ENCODE assay signal across 11 mouse cellular contexts in the genomic region with DNA sequence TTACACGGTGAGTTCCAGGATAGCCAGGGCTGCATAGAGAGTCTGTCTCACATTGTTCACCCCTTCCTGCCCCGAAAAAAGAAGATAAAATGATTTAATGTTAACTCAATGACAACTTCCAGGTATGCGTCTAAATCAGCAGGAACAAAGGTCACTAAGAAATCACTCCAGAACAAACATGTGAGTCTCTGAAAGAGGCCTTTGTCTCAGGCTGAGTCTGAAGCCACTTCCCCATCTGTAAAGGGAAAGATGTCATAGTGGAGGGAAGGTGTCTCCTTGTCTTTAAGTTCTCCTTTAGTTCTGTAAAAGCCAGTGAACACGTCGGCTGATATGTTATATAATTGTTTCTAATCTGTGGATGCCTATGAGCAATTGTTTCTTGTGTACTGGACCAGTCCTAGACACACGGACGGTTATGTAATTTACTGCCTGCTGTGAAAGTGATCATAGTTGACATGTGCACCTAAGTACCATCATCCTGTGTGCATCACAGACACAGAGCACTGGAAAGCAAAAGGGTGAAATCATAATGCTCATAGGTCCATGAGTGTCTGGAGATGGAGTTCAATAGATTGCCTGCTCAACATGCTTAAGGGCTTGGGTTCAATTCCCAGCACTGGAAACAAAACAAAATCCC.
DNase-seq lines count a peak whose midpoint lies in the region; ATAC-seq and TF ChIP-seq lines count a peak whose summit lies in the region.
"Had no signal": no experiment of that assay in that cellular context is flagged by ENCODE, and none has a peak within 500 bp of the region (broad histone marks: within the 10 kb centered on the region; RNA-seq: fewer than 3 reads in every experiment).

No protein-coding gene starts in this region.

- intact Hi-C loops in gastrocnemius, adult 2 months (cut with DNase I), result no loop called here

- H3K4me2 ChIP-seq in midbrain, embryonic 11.5 days, result no peak overlapping the region
- no peak overlapping the region for H3K4me2 ChIP-seq in midbrain, embryonic 16.5 days (ENCODE audit: low read length)
- peak overlapping the region; percentile 38; the same call in 1 of the 2 replicates for H3K4me2 ChIP-seq in limb, embryonic 12.5 days

- 84% methylated on average over 7 of the region's 7 CpGs for WGBS in midbrain, embryonic 11.5 days
- WGBS in midbrain, embryonic 16.5 days, result 88% methylated on average over 7 of the region's 7 CpGs
- 58% methylated on average over 7 of the region's 7 CpGs for WGBS in limb, embryonic 12.5 days

- DNase-seq in gastrocnemius, adult 2 months, result no peak
- no peak for DNase-seq in gastrocnemius, adult 18-20 months (ENCODE audit: low spot score)
- DNase-seq in midbrain, embryonic 11.5 days (ENCODE audit: low spot score, missing footprints), result peak; percentile 73
- no peak for DNase-seq in cerebellum, adult 18-20 months
- no peak for DNase-seq in adrenal gland, postnatal 36 days
- no peak for DNase-seq in embryo, embryonic 10 days (ENCODE audit: low spot score)
- DNase-seq: cerebellum, postnatal 14 days had no signal

- ATAC-seq in midbrain, embryonic 11.5 days (ENCODE audit: low FRiP score), result no peak
- ATAC-seq in midbrain, embryonic 16.5 days, result no peak
- no peak for ATAC-seq in limb, embryonic 12.5 days (ENCODE audit: insufficient number of reproducible peaks, insufficient read depth, low FRiP score, low TSS enrichment, low read depth)

- peaks cover 12% of the 10 kb centered on the region for H3K4me1 ChIP-seq in midbrain, embryonic 11.5 days (ENCODE audit: control insufficient read depth, insufficient read depth, low read length)
- H3K4me1 ChIP-seq in midbrain, embryonic 16.5 days (ENCODE audit: control insufficient read depth, insufficient read depth, low read length), result peaks cover 8% of the 10 kb centered on the region; the same call in 1 of the 2 replicates
- peaks cover 52% of the 10 kb centered on the region for H3K4me1 ChIP-seq in limb, embryonic 12.5 days (replicated peaks)

- no peaks in the 10 kb centered on the region for H3K36me3 ChIP-seq in midbrain, embryonic 11.5 days (ENCODE audit: control insufficient read depth, insufficient read depth, low read length)
- H3K36me3 ChIP-seq in midbrain, embryonic 16.5 days (ENCODE audit: control insufficient read depth, insufficient read depth, low read length), result no peaks in the 10 kb centered on the region
- H3K36me3 ChIP-seq in limb, embryonic 12.5 days, result no peaks in the 10 kb centered on the region
- H3K36me3 ChIP-seq: hindbrain, embryonic 15.5 days; lung, embryonic 15.5 days had no signal

- no peaks in the 10 kb centered on the region for H3K27me3 ChIP-seq in midbrain, embryonic 11.5 days (ENCODE audit: control insufficient read depth, insufficient read depth, low read length)
- no peaks in the 10 kb centered on the region for H3K27me3 ChIP-seq in midbrain, embryonic 16.5 days (ENCODE audit: control insufficient read depth, insufficient read depth, low read depth, low read length)
- no peaks in the 10 kb centered on the region for H3K27me3 ChIP-seq in limb, embryonic 12.5 days
- H3K27me3 ChIP-seq: hindbrain, embryonic 15.5 days; lung, embryonic 15.5 days had no signal

- peak overlapping the region; percentile 84 for H3K27ac ChIP-seq in gastrocnemius, adult 2 months
- no peak overlapping the region for H3K27ac ChIP-seq in midbrain, embryonic 11.5 days (ENCODE audit: low read depth, low read length)
- no peak overlapping the region for H3K27ac ChIP-seq in midbrain, embryonic 16.5 days (ENCODE audit: low read length)
- H3K27ac ChIP-seq in limb, embryonic 12.5 days, result peak overlapping the region; percentile 88
- H3K27ac ChIP-seq: hindbrain, embryonic 15.5 days; lung, embryonic 15.5 days had no signal

- no peak for TF ChIP-seq CTCF in gastrocnemius, adult 2 months (IDR thresholded peaks at IDR 0.05)

- no peaks in the 10 kb centered on the region for H3K9me3 ChIP-seq in midbrain, embryonic 11.5 days (ENCODE audit: control insufficient read depth, low read length)
- H3K9me3 ChIP-seq in midbrain, embryonic 16.5 days (replicated peaks; ENCODE audit: control insufficient read depth, low read length, poor library complexity, severe bottlenecking), result no peaks in the 10 kb centered on the region
- 0 out of 2 replicates have a peak, but pooled peaks cover 6% of the 10 kb centered on the region for H3K9me3 ChIP-seq in limb, embryonic 12.5 days
- H3K9me3 ChIP-seq: hindbrain, embryonic 15.5 days; lung, embryonic 15.5 days had no signal

- no peak overlapping the region for H3K9ac ChIP-seq in midbrain, embryonic 11.5 days (ENCODE audit: low read length)
- no peak overlapping the region for H3K9ac ChIP-seq in midbrain, embryonic 16.5 days (ENCODE audit: low read depth, low read length)
- no peak overlapping the region for H3K9ac ChIP-seq in limb, embryonic 12.5 days (replicated peaks)
- H3K9ac ChIP-seq: hindbrain, embryonic 15.5 days; lung, embryonic 15.5 days had no signal

- H3K4me3 ChIP-seq in gastrocnemius, adult 2 months, result no peak overlapping the region
- no peak overlapping the region for H3K4me3 ChIP-seq in midbrain, embryonic 11.5 days (ENCODE audit: low read depth, low read length)
- H3K4me3 ChIP-seq in midbrain, embryonic 16.5 days (ENCODE audit: low read depth, low read length), result no peak overlapping the region
- no peak overlapping the region for H3K4me3 ChIP-seq in limb, embryonic 12.5 days (replicated peaks)
- H3K4me3 ChIP-seq: hindbrain, embryonic 15.5 days; lung, embryonic 15.5 days had no signal

Comparison
In these comparisons a context has a peak if more than half of its experiments do, and no peak if none do; other contexts are left out.
1. H3K27ac ChIP-seq: peak in gastrocnemius, adult 2 months (single experiment) and limb, embryonic 12.5 days (single experiment); none in midbrain, embryonic 11.5 days (single experiment) and midbrain, embryonic 16.5 days (single experiment).